Mouse (Mus musculus): ENCODE measurements around the gene Srsf2. TPM values are rescaled to one million over a fixed set of nuclear protein-coding genes. Genes with fewer than 3 reads are reported as not detected.
"Not testable (repeated sequence)": the region's sequence is repeated elsewhere in the genome, so short reads cannot be mapped to it uniquely, and the experiment has no call there.

Gene Srsf2
- 902 and 945 TPM in 2 replicates for polyA plus RNA-seq (2016; fragmentation: Nextera tagmentation; extraction: Ambion mirVana)

DNA sequence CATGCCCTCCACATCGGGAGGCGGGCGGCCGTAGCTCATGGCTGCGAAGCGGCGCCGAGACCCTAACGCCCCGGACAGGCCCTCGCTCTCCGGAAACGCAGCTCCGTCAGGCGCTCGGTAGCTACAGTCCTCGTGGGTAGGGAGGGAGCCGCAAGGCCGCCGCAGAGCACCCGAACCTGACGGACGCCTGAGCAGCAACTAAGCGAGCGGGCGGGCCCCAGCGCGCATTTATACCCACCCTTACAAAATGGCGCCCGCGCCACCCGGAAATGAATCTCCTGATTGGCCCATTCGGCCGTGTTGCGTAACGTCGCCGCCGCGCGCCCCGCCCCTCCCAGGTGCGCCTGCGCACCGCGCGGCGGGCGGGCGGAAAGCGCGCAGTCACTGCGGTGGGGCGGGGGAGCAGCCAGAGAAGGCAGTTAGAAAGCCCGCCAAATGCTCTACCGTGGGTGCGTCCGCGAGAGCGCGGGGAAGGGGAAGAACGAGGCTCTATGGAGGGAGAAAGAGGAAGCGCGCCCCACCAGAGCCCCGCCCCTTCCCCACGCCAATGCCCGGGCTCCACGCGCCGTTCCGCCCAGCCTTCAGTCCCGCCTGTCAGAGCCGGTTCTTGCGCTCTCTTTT, at the start of gene Srsf2:
TSS of gene Srsf2 (minus strand) at position 204 of the 621 bp plus-strand sequence.
- H3K4me3 ChIP-seq (replicated peaks) = peak within 1 kb of the TSS; percentile 95
- H3K27me3 ChIP-seq = no peaks in the 10 kb centered on the region
- peaks cover 21% of the 10 kb centered on the region for H3K4me1 ChIP-seq
- peak within 1 kb of the TSS; percentile 99 for H3K27ac ChIP-seq
- peak within 1 kb of the TSS; percentile 77 for H3K4me2 ChIP-seq
- ATAC-seq (ENCODE audit: low FRiP score) = peak; percentile 90
- under 1% methylated on average over 74 of the region's 74 CpGs for WGBS
- peaks cover 30% of the 10 kb centered on the region for H3K36me3 ChIP-seq (replicated peaks)
- H3K9ac ChIP-seq = peak within 1 kb of the TSS; percentile 98
- H3K9me3 ChIP-seq = no peaks in the 10 kb centered on the region

- H3K4me3 ChIP-seq (replicated peaks); ATAC-seq (ENCODE audit: low FRiP score); H3K4me2 ChIP-seq; H3K9ac ChIP-seq; H3K36me3 ChIP-seq (replicated peaks); H3K27ac ChIP-seq; H3K9me3 ChIP-seq: not testable (repeated sequence)
- Histone ChIP-seq H3K4me1 (peaks cover 19% of the 10 kb centered on the region), H3K27me3 (peaks cover 40% of the 10 kb centered on the region)
- 90% methylated on average over 10 of the region's 10 CpGs for WGBS
These were observed 49.7 kb upstream of the Srsf2 start for GRCm38 (mm10) chr11:116902588-116902987.

DNA sequence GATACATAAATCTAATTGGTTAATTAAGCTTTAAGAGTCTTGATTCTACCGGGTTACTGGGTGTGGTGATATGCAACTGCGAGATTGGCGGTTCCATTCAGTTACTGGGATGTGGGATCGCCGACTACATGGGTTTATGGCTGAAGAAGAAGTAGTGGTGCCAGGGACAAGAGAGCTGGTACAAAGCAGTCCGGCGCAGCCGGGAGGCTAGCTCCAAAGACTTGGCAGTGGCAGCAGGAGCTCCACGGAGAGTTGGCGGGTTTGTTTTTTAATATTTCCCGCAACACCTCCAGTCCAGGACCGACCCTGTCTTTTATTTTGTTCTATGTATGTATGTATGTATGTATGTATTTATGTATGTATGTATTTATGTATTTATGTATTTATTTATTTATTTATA, 46.4 kb upstream of the Srsf2 start:
- ATAC-seq (ENCODE audit: low FRiP score) = no peak
- Histone ChIP-seq H3K27ac (no peak overlapping the region), H3K36me3 (replicated peaks) (no peaks in the 10 kb centered on the region), H3K4me1 (peaks cover 9% of the 10 kb centered on the region), H3K9ac (no peak overlapping the region), H3K4me2 (no peak overlapping the region), H3K27me3 (peaks cover 13% of the 10 kb centered on the region), H3K4me3 (replicated peaks) (no peak overlapping the region), H3K9me3 (no peaks in the 10 kb centered on the region)
- 92% methylated on average over 12 of the region's 12 CpGs for WGBS

DNA sequence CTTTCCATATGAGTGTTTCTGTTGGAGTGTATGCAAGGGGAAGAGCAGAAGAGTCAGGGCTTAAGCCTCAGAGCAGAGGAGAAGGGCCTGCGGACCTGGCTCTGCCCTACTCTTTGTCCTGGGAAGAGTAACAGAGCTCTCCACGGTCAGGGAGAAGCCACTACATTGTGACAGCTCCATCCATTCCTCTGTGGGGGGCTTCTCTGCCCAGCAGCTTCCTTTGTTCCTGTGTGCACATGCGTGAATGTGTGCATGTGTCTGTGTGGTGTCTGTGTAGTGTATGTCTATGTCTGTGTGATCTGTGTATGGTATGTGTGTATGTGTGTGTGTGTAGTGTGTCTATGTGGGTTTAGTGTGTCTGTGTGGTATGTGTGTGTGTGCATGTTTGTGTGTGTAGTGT, 42.5 kb upstream of the Srsf2 start:
- Histone ChIP-seq H3K27ac (no peak overlapping the region), H3K4me2 (no peak overlapping the region), H3K4me3 (replicated peaks) (no peak overlapping the region), H3K36me3 (replicated peaks) (no peaks in the 10 kb centered on the region), H3K27me3 (no peaks in the 10 kb centered on the region; the same call in 1 of the 2 replicates), H3K4me1 (peaks cover 12% of the 10 kb centered on the region), H3K9me3 (no peaks in the 10 kb centered on the region), H3K9ac (no peak overlapping the region)
- WGBS = 53% methylated on average over 3 of the region's 3 CpGs
- no peak for ATAC-seq (ENCODE audit: low FRiP score)

GRCm38 (mm10) chr11:116893532-116894442, 40.9 kb upstream of the Srsf2 start:
- Histone ChIP-seq H3K4me3 (replicated peaks) (no peak overlapping the region), H3K27ac (no peak overlapping the region), H3K4me1 (peaks cover 8% of the 10 kb centered on the region; the same call in 1 of the 2 replicates), H3K9me3 (no peaks in the 10 kb centered on the region), H3K4me2 (no peak overlapping the region), H3K9ac (no peak overlapping the region), H3K36me3 (replicated peaks) (no peaks in the 10 kb centered on the region), H3K27me3 (peaks cover 4% of the 10 kb centered on the region)
- 75% methylated on average over 19 of the region's 19 CpGs for WGBS
- no peak for ATAC-seq (ENCODE audit: low FRiP score)

- no peak for ATAC-seq (ENCODE audit: low FRiP score)
These were observed 34.2 kb upstream of the Srsf2 start for GRCm38 (mm10) chr11:116887136-116887535.

DNA sequence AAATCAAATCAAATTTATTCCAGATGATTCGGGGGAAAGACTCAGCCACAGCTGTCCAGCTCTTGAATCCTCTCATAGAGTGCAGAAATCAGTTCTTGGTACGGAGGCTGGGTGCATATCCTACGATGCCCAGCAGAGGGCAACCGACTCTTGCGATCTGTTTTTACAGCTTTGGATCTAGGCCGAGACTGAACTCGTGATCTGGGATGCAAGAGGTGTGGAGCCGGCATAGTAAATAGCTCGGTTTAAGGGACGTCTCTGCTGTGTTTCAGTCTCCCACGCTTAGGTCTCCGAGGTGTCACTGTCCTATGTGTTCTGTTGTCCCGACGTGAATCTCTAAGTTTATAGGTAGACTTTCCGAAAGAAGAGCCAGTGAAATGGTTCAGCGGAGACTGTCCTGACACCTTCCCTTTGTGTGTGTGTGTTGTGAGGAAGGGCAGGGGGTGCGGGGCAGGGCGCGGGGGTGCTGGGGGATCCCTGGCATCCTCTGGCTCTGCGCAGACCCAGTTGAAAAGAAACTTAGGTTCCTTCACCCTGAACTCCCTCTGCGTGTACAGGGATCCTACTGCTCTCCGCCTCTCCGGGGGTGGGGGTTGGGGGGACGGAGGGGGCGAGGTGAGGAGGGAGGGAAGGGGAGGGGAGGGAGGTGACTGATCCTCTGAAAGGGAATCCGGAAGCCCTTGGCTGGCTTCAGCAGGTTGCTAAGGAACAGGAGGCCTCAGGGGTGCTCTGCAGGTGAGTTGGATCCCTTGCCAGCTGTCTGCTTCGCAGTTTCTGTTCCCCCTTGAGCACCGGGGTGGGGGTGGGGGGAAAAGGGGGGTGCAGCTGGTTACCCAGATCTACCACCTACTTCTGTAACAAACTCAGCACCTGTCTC, 32.6 kb upstream of the Srsf2 start:
- Histone ChIP-seq H3K4me2 (peak overlapping the region; percentile 46), H3K36me3 (replicated peaks) (no peaks in the 10 kb centered on the region), H3K9ac (peak overlapping the region; percentile 38; the same call in 1 of the 2 replicates), H3K27ac (no peak overlapping the region), H3K4me1 (peaks cover 7% of the 10 kb centered on the region), H3K9me3 (no peaks in the 10 kb centered on the region), H3K4me3 (replicated peaks) (peak overlapping the region; percentile 23), H3K27me3 (peaks cover 23% of the 10 kb centered on the region)
- WGBS = 2% methylated on average over 27 of the region's 28 CpGs
- ATAC-seq (ENCODE audit: low FRiP score) = peak; percentile 46; the same call in 1 of the 2 replicates

More at GRCm38 (mm10) chr11:116887136-116887535, 34.2 kb upstream of the Srsf2 start:
- H3K4me1 ChIP-seq = peaks cover 12% of the 10 kb centered on the region
- H3K9me3 ChIP-seq = no peaks in the 10 kb centered on the region
- no peak overlapping the region for H3K9ac ChIP-seq
- 73% methylated on average over 5 of the region's 5 CpGs for WGBS
- peaks cover 23% of the 10 kb centered on the region for H3K27me3 ChIP-seq
- no peak overlapping the region for H3K27ac ChIP-seq
- no peaks in the 10 kb centered on the region for H3K36me3 ChIP-seq (replicated peaks)
- H3K4me2 ChIP-seq = no peak overlapping the region
- H3K4me3 ChIP-seq (replicated peaks) = no peak overlapping the region

- H3K4me3 ChIP-seq (replicated peaks) = no peak overlapping the region
- H3K9me3 ChIP-seq = no peaks in the 10 kb centered on the region
- no peak overlapping the region for H3K9ac ChIP-seq
- WGBS = 90% methylated on average over 6 of the region's 6 CpGs
- no peak overlapping the region for H3K27ac ChIP-seq
- H3K36me3 ChIP-seq (replicated peaks) = no peaks in the 10 kb centered on the region
- peaks cover 7% of the 10 kb centered on the region for H3K4me1 ChIP-seq
- no peak overlapping the region for H3K4me2 ChIP-seq
- peaks cover 19% of the 10 kb centered on the region for H3K27me3 ChIP-seq
- ATAC-seq (ENCODE audit: low FRiP score) = no peak
These were observed 31.2 kb upstream of the Srsf2 start for GRCm38 (mm10) chr11:116884061-116884460.

DNA sequence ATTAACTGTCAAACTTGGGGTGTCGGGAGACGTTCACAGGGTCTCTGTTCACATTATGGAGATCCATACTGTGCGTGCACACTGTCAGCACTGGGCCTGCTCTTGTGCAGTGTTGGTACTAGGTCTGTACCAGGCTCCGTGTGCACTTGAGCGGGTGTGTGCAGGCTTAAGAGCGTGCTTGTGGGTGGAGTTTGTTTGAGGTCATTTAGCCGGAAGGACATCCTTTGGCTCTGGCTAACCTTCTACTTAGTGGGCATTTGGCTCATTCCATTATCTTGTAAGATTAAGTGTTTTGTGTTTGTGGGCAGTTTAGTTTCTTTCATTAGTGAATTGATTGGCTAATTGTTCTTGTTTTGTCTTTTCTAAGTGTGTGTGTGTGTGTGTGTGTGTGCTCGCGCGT, 29.6 kb upstream of the Srsf2 start:
- Histone ChIP-seq H3K27me3 (peaks cover 19% of the 10 kb centered on the region), H3K9ac (no peak overlapping the region), H3K27ac (no peak overlapping the region), H3K9me3 (no peaks in the 10 kb centered on the region), H3K4me2 (no peak overlapping the region), H3K4me1 (peaks cover 7% of the 10 kb centered on the region), H3K36me3 (replicated peaks) (no peaks in the 10 kb centered on the region), H3K4me3 (replicated peaks) (no peak overlapping the region)
- ATAC-seq (ENCODE audit: low FRiP score) = no peak
- WGBS = 76% methylated on average over 10 of the region's 10 CpGs

- no peak overlapping the region for H3K4me2 ChIP-seq
- H3K27me3 ChIP-seq = peaks cover 10% of the 10 kb centered on the region
- no peaks in the 10 kb centered on the region for H3K9me3 ChIP-seq
- H3K27ac ChIP-seq = no peak overlapping the region
- no peak for ATAC-seq (ENCODE audit: low FRiP score)
- H3K9ac ChIP-seq = no peak overlapping the region
- H3K4me1 ChIP-seq = peaks cover 7% of the 10 kb centered on the region
- H3K36me3 ChIP-seq (replicated peaks) = no peaks in the 10 kb centered on the region
- WGBS = 65% methylated on average over 5 of the region's 5 CpGs
- no peak overlapping the region for H3K4me3 ChIP-seq (replicated peaks)
These were observed 28.5 kb upstream of the Srsf2 start for GRCm38 (mm10) chr11:116881440-116881839.

DNA sequence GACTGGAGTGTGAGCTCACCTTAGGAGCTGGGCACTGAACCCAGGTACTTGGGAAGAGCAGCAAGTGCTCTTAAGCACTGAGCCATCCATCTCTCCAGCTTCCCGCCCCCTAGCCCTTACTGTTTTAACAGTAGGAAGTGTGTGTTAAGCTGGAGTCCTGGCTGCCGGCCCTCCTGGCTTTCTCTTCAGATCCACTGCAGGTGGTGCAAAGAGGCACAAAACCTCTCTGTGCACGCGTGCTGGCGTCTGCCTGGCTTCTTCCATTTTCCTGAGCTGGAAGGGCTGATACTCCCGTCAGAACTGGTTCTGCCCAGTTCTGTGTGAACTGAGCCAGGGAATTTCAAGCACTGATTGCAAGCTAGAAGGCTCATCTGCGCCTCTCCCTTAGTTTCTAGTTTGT, 27.9 kb upstream of the Srsf2 start:
- H3K9me3 ChIP-seq = no peaks in the 10 kb centered on the region
- no peak overlapping the region for H3K4me2 ChIP-seq
- H3K36me3 ChIP-seq (replicated peaks) = no peaks in the 10 kb centered on the region
- no peak overlapping the region for H3K27ac ChIP-seq
- ATAC-seq (ENCODE audit: low FRiP score) = no peak
- peaks cover 5% of the 10 kb centered on the region for H3K27me3 ChIP-seq
- H3K4me3 ChIP-seq (replicated peaks) = no peak overlapping the region
- peaks cover 5% of the 10 kb centered on the region for H3K4me1 ChIP-seq
- 64% methylated on average over 7 of the region's 7 CpGs for WGBS
- H3K9ac ChIP-seq = no peak overlapping the region

DNA sequence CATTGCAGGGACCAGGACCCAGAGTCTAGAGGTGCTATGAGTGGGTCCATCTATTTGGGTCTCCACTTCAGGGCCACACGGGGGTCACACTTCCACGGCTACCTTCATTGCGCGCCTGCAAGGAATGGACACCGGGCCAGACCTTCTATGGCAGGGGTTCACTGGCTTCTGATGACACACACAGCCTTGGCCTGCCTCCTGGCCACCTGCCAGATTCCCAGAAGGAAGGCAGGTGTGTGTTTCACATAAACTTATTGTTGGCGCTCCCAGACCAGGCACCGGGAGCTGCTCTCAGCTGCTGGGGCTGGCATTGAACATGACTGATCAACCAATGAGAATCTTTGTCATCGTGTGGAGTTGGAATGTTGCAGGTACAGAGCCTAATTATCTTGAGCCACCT, 25.6 kb upstream of the Srsf2 start:
- H3K27me3 ChIP-seq = no peaks in the 10 kb centered on the region
- no peak for ATAC-seq (ENCODE audit: low FRiP score)
- H3K4me2 ChIP-seq = no peak overlapping the region
- no peaks in the 10 kb centered on the region for H3K4me1 ChIP-seq
- peaks cover 17% of the 10 kb centered on the region for H3K36me3 ChIP-seq (replicated peaks)
- no peak overlapping the region for H3K27ac ChIP-seq
- no peak overlapping the region for H3K9ac ChIP-seq
- H3K9me3 ChIP-seq = no peaks in the 10 kb centered on the region
- WGBS = 95% methylated on average over 8 of the region's 8 CpGs
- H3K4me3 ChIP-seq (replicated peaks) = no peak overlapping the region

Data from forebrain, embryonic 12.5 days (tissue).